Mouse (Mus musculus): Measurements from ENCODE around the gene Gins2. TPM values are rescaled to one million over a fixed set of nuclear protein-coding genes. Genes with fewer than 3 reads are reported as not detected.

Gene Gins2
- total and polyA plus RNA-seq, 3 experiments = 3.8 to 7.8 (median 5.7) TPM

DNA sequence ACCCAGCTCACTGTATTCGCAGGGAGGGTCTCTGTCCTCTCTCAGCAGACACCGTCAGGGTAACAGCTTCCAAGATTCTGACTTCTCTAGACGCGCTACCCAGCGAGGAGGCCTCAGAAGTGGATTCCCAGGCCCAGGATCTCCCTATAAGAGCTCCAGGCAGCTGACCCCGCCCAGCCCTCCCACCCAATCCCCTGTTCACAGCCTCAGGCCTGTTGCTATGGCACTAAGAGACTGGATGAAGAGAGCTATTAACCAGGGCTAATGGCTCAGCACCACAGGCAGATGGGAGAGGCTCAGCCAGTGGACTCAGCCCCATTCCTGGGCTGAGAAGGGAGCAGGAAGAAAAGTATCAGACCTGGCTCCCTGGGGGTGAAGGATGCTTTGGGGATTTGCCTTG lies 13.6 kb upstream of the Gins2 start:
- DNase-seq = no peak

DNA sequence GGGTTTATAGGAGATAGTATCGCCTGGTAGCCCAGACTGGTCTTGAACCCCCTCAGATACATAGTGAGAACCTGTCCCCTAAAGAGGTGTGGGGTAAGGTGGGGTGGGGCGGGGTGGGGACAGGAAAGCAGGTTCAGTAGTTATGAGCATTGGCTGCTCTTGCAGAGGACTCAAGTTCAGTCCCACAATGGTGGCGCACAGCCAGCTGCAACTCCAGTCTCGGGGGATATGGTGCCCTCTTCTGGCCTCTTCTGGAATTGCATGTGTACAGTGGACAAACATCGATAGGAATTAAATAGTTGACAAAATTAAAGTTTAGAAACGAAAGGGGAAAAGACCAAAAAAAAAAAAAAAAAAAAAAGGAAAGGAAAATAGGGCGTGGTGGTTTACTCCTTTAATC lies 10.4 kb upstream of the Gins2 start:
- DNase-seq = peak; percentile 77

DNA sequence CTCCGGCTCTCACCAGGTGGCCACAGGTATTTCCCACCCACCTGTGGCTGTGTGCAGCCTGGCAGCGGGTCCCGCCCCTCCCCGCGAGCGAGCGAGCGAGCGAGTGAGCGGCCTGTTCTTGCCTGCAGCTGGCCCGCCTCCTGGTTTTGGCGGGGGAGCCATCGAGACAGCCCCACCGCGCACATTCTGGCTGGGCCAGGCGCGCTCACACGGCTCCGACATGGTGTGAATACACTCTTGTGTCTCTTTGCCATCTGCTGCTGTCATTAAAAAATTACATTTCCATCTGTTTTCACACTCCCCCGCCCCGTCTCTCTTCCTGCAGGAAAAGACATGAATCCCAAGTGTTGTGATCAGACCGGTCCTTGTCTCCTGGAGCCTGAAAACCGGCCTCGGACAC lies 9.5 kb upstream of the Gins2 start:
- DNase-seq = no peak

DNA sequence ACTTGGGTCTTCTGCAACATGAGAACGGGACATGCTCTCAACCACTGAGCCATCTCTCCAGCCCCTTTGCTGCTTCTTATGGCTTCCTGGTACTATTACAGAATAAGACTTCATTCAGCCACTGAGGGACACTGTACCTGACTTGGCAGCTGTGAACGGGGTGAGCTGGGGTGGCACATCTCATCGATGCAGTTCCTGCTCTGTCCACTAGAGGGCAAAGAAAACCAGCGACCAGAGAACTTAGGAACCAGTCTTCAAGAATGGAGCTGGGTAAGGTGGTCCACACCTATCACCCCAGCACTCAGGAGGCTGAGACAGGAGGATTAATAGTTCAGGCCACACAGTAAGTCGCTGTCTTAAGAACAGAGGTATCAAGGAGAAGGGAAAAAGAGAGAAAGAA lies 6.9 kb upstream of the Gins2 start:
- DNase-seq = peak; percentile 45

DNA sequence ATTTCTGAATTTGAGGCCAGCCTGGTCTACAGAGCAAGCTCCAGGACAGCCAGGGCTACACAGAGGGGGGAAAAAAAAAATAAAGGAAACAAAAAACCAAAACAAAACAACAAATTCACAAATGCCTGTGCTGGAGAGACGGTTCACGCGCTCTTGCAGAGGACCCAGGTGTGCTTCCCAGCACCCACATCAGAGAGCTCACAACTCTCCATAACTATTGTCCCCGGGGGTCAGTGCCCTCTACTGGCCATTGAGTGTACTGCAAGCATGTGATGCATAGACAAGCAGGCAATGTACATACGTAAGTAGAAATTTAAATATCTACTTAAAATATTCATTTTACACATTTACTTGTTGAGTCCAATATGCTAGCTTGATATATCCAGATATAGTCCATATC lies 5.5 kb upstream of the Gins2 start:
- no peak for DNase-seq

DNA sequence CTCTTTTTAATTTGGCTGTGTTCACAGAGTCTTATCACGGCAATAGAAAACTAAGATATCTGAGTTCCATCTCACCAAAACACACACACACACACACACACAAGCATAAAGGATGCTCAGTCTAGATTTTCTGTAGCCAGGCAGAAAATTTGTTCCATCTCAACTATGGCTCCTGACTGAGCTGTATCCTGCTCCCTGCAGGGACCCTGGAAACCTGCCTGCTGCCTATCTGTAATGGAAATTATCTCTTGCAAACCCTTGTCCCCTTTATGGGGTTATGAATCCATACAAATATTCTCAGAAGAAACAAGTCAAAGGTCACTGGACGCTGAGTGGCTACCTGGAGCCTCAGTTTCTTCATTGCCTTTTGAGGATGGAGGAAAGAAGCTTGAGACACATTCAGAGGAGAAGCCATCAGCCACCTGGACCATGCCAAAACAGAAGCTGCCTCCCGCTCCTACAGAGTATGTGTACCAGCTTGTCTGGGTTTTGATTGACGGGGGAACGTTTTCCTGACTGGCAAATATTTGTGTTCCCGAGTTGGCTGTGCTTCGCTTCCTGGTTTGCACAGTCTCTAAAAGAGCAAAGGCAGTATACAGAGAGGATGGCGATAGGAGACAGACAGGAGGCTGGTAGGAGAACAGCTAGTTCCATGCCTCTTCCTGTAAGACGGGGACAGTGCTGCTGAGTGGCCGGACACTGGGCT lies 2.6 kb upstream of the Gins2 start:
- no peak for DNase-seq

DNA sequence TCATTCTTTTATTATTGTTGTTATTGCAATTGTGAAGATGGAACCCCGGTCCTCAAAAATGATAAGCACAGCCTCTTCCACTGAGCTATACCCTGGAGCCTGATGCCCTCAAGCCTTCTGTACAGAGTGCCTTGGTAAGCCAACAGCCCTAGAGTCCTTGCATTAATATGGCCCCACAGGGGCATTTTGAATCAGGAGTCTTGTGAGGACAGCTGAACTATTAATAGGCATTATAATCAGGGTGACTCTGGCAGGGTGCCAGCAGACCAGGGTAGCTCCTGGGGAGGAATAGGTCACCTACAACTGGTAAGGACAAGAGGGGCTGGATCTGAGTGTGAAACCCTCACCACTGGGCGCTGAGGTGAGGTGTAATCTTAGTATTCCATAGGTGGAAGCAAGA lies 817 bp upstream of the Gins2 start:
- no peak for DNase-seq

DNA sequence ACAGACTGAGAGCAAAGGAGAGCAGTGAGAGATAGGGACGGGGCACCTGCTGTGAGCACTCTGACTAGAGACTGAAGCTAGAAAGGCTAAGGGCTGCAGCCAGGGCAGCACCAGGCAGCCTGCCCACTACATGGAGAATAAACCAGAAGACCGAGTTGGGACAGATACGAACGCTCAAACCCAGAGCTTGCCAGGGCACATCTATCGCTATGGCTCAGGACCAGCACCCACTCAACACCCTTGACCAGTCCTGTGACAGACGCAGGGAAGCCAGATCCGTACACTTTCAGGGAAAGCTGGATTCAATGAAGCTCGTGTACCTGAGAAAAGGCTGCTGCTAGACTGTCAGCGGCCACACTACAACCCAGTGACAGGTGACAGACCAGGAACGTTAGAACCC lies 3.6 kb downstream of the Gins2 start:
- no peak for DNase-seq

DNA sequence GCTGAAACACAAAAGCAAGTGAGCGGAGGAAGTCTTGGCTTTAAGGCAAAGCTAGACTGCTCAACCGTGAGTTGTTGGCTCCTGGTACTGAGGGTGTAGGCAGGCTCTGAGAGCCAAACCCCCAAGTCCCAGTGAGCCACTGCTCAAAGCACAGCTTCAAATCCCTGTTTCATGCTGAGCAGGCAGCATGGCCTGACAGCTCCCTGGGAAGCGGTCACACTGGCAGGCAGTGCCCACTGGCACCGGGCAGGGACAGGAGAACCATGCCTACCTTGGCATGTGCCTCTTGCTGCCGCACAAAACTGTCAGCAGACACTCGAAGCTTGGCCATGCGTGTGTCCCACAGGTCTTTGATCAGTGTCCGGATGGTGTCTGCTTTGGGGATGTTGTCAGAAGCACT lies 7.3 kb downstream of the Gins2 start:
- no peak for DNase-seq

DNA sequence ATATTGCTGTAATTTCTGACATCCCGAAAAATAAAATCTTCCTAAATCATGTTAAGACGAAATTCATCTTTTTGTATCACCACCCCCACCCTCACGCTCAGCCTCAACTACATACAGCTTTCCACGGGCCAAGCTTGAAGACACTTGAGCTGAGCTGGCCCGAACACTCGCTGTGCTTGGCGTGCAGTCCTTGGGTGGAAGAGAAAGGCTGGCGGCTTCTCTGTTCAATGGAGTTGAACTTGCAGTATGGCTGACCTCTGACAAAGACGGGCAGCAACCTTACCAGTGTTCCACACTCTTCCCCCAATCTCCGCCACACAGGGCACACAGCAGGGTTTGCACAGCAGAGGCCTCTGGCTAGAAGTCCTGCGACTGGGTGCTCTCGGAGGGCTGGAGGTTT lies 7.8 kb downstream of the Gins2 start:
- DNase-seq = no peak

DNA sequence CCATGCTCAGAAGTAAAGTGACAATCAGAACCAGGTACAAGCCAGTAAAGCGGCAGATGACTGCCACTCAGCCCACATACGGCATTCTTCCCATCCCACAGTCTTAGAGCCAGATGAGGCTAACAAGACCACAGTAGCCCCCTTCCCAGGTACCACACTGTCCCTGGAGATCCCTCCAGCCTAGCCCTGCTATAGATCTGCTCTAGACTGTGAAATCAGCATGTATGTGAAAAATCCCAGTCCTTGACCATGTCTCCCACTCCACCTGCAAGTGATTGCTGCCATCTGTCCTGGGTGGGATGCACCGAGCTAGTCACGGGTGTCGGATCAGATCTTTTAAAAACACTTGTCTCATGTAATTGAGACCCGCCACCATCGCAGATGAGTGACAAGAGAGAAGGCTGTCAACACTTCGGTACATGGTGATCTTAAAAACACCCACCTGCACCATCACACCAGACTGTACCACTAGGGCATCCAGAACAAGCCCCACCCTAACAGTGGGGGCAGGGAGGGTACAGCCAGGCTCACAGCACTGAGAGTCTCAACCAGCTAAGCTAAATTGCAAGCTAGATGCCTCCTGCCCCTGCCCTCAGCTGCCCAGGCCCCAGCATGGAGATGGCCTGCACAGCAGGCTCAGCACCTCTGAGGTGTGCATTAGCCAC lies 8.6 kb downstream of the Gins2 start:
- no peak for DNase-seq

DNA sequence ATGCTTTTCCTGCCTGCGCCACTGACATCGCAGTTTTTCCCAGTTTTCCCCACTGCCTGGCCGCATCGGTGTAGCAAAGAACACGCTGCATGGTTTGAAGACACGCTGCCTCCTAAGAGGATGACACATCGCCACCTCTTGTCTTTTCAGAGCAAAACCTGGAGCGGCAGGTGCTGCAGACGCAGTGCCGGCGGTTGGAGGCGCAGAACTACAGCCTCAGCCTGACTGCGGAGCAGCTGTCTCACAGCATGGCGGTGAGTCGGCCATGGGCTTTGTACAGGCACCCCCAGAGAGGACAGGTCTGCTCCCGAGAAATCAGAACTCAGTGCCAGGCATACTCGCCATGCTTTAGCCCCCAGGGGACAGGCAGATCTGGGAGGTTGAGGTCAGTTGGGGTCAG lies 11.3 kb downstream of the Gins2 start:
- DNase-seq = no peak

DNA sequence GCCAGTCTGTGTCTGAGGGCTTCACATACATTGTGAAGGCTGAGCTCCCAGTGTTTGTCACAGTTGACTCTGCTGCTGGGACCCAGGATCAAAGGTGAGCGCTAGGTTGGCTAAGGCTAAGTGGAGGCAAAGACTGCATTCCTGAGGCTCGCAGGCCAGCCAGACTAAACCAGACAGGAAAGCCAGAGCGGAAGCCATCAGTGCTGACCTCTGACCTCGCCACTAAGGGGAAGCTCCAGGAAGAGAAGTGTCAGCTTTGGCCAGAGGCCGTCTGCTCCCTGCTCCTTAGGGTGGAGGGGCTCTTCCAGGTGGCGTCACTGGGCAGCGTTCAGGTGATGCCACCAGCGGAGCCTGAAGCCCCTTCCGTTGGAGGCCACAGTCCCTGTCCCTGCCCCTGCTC lies 13.3 kb downstream of the Gins2 start:
- peak; percentile 40 for DNase-seq

DNA sequence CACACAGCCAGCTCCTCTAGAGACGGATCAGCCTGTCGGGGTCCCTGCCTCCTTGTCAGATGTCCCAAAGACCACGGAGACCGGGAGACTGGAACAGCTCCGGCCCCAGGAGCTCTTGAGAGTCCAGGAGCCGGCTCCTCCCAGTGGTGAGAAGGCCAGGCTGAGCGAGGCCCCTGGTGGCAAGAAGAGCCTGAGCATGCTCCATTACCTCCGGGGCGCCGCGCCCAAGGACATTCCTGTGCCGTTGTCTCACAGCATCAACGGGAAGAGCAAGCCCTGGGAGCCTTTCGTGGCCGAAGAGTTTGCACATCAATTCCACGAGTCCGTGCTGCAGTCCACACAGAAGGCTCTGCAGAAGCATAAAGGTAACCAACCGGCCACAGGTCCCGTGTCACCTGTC lies 14.2 kb downstream of the Gins2 start:
- peak; percentile 69 for DNase-seq

DNA sequence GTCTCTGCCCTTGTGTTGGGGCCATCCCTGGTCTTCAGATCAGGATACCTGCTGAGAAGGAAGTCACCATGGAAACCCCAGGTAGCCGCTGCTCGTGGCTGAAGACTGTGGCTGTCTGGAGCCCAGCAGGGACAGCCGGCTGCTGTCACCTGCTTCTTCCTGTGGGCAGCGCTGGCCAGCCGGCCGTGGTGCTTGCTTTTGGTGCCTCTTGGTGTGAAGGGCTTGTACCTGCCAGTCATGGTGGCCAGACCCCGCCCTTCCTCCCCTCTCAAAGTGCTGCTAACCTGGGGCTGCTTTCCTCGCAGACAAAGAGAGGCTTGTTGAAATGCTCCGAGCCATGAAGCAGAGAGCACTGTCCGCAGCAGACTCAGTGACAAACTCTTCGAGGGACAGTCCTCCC lies 15.2 kb downstream of the Gins2 start:
- DNase-seq = no peak

DNA sequence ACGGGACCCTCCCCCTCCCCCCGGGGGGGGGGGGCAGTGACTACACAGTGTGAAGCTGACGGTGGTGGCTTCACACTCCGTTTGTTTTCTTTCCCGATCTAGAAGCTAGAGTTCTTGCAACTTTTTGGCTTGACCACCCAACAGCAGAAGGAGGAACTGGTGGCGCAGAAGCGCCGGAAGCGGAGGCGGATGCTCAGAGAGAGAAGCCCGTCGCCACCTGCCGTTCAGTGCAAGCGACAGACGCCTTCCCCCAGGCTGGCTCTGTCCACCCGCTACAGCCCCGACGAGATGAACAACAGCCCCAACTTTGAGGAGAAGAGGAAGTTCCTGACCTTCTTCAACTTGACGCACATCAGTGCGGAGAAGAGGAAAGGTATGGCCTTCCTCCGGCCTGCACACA lies 16.6 kb downstream of the Gins2 start:
- no peak for DNase-seq

DNA sequence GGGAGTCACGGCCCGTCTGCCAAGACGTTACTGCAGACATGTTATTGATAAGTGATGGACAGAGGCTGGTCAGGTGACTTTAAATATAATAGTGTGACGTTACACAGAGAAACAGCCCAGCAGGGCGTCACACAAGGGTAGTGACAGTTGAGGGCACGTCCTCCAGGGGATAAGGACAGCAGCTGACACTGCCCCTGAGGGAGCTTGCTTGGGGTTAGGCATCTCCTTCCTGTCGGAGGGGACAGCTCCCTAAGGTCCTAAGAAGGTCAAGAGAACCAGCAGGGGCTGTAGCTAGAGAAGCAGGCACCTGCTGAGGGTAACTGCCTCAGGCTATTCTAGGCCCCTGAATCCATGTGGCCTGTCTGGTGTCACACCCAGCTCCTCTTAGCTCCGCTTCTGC lies 17.5 kb downstream of the Gins2 start:
- DNase-seq = no peak

DNA sequence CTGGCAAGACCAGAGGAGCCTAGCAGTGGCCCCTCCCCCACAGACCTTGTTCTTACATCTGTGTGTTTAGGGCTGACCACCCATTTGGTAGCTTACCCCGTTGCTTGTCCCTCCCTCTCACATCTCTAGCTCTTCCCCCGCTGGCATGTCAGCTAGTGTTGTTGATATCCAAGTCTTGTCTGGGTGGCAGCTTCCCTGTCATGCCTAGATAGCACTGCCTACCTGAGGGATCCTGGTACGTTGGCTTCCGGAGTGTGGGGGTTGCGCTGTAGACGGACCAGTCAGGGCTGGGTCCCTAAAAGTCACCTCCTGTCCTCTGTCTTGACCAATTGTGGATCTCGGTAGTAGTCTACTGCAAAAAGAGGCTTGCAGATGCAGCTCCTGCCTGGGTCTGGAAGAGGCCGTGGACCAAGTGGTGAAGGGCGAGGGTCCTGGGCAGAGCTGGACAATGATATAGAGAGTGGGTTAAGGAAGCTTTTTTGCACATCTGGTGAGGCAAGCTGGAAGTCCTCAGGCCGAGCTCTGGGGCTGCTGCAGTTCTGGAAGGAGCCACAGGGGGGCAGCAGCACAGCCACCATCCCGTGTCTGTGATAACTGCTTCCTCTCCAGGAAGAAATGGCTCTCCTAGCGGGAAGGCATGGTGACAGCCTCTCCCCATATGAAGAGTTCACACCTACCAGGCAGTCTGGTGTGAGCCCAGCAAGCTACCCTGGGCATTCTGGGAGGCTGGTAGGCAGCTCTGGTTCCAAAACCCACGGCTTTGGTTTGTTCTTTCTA lies 19.0 kb downstream of the Gins2 start:
- DNase-seq = peak; percentile 75

DNA sequence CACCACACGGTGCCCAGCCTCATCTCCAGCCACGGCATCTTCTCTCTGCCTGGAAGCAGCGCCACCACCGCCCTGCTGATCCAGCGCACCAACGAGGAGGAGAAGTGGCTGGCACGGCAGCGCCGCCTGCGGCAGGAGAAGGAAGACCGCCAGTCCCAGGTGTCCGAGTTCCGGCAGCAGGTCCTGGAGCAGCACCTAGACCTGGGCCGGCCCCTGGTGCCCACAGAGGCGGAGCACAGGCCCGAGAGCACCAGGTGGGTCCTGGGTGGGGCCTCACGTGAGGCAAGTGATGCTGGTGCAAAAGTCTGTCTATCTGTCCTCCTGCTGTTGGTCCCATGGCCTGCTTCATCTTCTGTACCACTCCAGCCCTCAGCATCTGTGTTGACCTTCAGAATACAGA lies 20.0 kb downstream of the Gins2 start:
- DNase-seq = no peak

DNA sequence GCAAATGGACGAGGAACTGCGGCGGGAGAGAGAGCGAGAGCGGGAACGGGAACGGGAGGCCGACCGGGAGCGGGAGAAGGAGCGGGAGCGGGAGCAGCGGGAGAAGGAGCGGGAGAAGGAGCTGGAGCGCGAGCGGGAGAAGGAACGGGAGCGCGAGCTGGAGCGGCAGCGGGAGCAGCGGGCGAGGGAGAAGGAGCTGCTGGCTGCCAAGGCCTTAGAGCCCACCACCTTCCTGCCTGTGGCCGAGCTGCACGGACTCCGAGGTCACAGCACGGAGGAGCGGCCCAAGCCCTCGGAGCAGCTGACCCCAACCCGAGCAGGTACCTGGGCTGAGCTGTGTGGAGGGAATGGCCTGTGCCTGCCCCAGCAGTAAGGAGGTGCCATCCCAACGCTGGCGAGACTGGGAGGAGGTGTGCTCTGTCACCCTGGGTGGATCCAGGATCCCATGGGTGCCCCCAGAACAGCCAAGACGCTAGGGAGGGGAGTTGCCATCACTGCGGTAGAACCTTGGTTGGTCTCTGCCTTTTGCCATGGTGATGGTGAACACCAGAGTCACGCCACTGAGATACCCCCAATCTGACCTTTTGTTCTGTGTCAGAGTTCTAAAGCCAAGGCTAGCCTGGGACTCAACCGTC lies 20.8 kb downstream of the Gins2 start:
- DNase-seq = no peak

DNA sequence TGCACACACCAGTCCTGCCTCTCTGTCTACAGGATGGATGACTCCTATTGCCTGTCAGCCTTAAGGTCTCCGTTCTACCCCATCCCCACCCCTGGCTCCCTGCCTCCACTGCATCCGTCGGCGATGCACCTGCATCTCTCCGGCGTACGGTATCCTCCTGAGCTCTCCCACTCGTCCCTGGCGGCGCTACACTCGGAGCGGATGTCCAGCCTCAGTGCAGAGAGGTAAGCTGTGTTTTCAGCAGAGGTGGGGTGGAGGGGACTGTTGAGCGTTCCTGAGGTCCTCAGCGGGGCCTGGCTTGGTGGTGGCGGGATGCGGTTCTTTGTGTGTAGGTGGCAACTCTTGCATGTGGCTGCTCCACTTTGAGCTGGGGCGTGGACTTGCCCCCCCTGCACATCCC lies 21.4 kb downstream of the Gins2 start:
- DNase-seq = no peak

DNA sequence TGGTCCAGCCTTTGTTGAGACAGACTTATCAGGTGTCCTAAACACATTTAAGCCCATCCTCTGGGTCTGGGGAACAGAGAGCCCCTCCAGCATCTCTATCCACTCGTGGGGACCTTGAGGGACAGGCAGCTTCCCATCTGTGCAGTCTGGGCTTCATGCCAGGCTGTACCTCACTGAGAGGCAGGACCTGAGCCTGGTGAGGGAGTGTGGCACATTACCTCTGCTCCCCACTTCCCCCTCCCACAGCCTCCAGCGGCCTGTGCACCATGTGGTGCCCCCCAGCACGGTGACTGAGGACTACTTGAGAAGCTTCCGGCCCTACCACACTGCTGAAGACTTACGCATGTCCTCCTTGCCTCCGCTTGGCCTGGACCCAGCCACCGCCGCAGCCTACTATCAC lies 22.4 kb downstream of the Gins2 start:
- DNase-seq = no peak

DNA sequence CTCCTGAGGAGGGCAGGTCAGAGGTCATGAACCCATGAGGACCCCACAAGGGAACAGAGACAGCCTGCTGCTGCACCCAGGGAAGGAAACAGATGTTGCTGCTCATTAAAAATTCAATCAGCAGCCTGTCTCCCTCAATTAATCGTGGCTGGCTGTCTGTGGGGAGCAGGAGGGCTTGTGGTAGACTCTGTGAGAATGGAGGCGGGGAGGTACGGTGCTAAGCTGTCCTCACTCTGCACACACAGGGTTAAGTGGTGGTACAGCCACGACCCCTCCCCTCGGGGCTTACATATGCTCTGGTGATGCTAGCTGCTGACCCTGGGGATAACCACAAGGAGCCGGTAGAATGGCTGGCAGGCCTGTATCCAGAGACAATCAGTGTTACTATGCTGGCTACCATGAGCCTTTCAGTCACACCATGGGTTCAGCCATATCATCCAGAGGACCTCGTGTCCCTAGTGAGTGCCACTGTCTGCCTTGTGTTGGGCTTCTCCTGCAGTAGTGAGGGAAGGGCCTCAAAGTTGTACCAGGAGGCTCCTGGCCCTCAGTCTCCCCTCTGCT lies 23.9 kb downstream of the Gins2 start:
- DNase-seq = no peak
